Mouse (Mus musculus): ENCODE measurements at regions not wholly inside any gene's neighbourhood (a gene's known extent, or its start where the extent isn't known, plus 50 kb on each side); places are given as distances from the start of the nearest gene placed in this dataset.
A peak's percentile ranks its signal among the peaks of the same experiment; 100 is the strongest.

- no peak for ATAC-seq (ENCODE audit: insufficient number of reproducible peaks, low FRiP score, low TSS enrichment)
Measured at GRCm38 (mm10) chr8:8416092-8416701, 244.8 kb downstream of the Efnb2 start.

GRCm38 (mm10) chr8:8407357-8407756 is 253.7 kb downstream of the Efnb2 start:
- no peak for ATAC-seq (ENCODE audit: insufficient number of reproducible peaks, low FRiP score, low TSS enrichment)

- no peak for ATAC-seq (ENCODE audit: insufficient number of reproducible peaks, low FRiP score, low TSS enrichment)
Measured at GRCm38 (mm10) chr8:8403410-8403809, 257.6 kb downstream of the Efnb2 start.

- no peak for ATAC-seq (ENCODE audit: insufficient number of reproducible peaks, low FRiP score, low TSS enrichment)
Measured at GRCm38 (mm10) chr8:8392303-8392702, 268.7 kb downstream of the Efnb2 start.

- ATAC-seq (ENCODE audit: insufficient number of reproducible peaks, low FRiP score, low TSS enrichment): no peak
Measured at GRCm38 (mm10) chr8:8391321-8391720, 269.7 kb downstream of the Efnb2 start.

GRCm38 (mm10) chr8:8378248-8378647 is 282.8 kb downstream of the Efnb2 start:
- no peak for ATAC-seq (ENCODE audit: insufficient number of reproducible peaks, low FRiP score, low TSS enrichment)

GRCm38 (mm10) chr8:8376791-8377190 is 284.3 kb downstream of the Efnb2 start:
- ATAC-seq (ENCODE audit: insufficient number of reproducible peaks, low FRiP score, low TSS enrichment): no peak

GRCm38 (mm10) chr8:8376379-8376778 is 284.7 kb downstream of the Efnb2 start:
- no peak for ATAC-seq (ENCODE audit: insufficient number of reproducible peaks, low FRiP score, low TSS enrichment)

GRCm38 (mm10) chr8:8367282-8367871 is 293.7 kb downstream of the Efnb2 start:
- ATAC-seq (ENCODE audit: insufficient number of reproducible peaks, low FRiP score, low TSS enrichment): no peak

GRCm38 (mm10) chr8:8361941-8362537 is 299.0 kb downstream of the Efnb2 start:
- ATAC-seq (ENCODE audit: insufficient number of reproducible peaks, low FRiP score, low TSS enrichment): no peak

- no peak for ATAC-seq (ENCODE audit: insufficient number of reproducible peaks, low FRiP score, low TSS enrichment)
Measured at GRCm38 (mm10) chr8:8360586-8360985, 300.5 kb downstream of the Efnb2 start.

- ATAC-seq (ENCODE audit: insufficient number of reproducible peaks, low FRiP score, low TSS enrichment): no peak
Measured at GRCm38 (mm10) chr8:8354977-8355376, 306.1 kb downstream of the Efnb2 start.

GRCm38 (mm10) chr8:8344661-8345060 is 316.4 kb downstream of the Efnb2 start:
- ATAC-seq (ENCODE audit: insufficient number of reproducible peaks, low FRiP score, low TSS enrichment): no peak

- ATAC-seq (ENCODE audit: insufficient number of reproducible peaks, low FRiP score, low TSS enrichment): no peak
Measured at GRCm38 (mm10) chr8:8335256-8335972, 325.6 kb downstream of the Efnb2 start.

GRCm38 (mm10) chr8:8334515-8334914 is 326.5 kb downstream of the Efnb2 start:
- 0 out of 2 replicates have a peak, but pooled peaks have one; percentile 11 for ATAC-seq (ENCODE audit: insufficient number of reproducible peaks, low FRiP score, low TSS enrichment)

- no peak for ATAC-seq (ENCODE audit: insufficient number of reproducible peaks, low FRiP score, low TSS enrichment)
Measured at GRCm38 (mm10) chr8:8331249-8331648, 329.8 kb downstream of the Efnb2 start.

- no peak for ATAC-seq (ENCODE audit: insufficient number of reproducible peaks, low FRiP score, low TSS enrichment)
Measured at GRCm38 (mm10) chr8:8328010-8328666, 332.9 kb downstream of the Efnb2 start.

GRCm38 (mm10) chr8:8326066-8326834 is 334.8 kb downstream of the Efnb2 start:
- no peak for ATAC-seq (ENCODE audit: insufficient number of reproducible peaks, low FRiP score, low TSS enrichment)

- no peak for ATAC-seq (ENCODE audit: insufficient number of reproducible peaks, low FRiP score, low TSS enrichment)
Measured at GRCm38 (mm10) chr8:8325420-8325819, 335.6 kb downstream of the Efnb2 start.

- no peak for ATAC-seq (ENCODE audit: insufficient number of reproducible peaks, low FRiP score, low TSS enrichment)
Measured at GRCm38 (mm10) chr8:8324520-8324919, 336.5 kb downstream of the Efnb2 start.

Measured in cerebellum, adult (tissue).